Mouse (Mus musculus): ENCODE data around the gene Bhlhe40.

GRCm38 (mm10) chr6:108698343-108698870 lies 38.0 kb downstream of the Bhlhe40 start:
- TF ChIP-seq POLR2A (IDR thresholded peaks at IDR 0.05; ENCODE audit: extremely low read depth, insufficient read depth, low read length) (no peak), CTCF (IDR thresholded peaks at IDR 0.05; ENCODE audit: extremely low read depth, insufficient read depth, low read length) (no peak)
